Mouse (Mus musculus): Measurements from ENCODE around the gene Cd163l1.

Cd163l1 gene

DNA sequence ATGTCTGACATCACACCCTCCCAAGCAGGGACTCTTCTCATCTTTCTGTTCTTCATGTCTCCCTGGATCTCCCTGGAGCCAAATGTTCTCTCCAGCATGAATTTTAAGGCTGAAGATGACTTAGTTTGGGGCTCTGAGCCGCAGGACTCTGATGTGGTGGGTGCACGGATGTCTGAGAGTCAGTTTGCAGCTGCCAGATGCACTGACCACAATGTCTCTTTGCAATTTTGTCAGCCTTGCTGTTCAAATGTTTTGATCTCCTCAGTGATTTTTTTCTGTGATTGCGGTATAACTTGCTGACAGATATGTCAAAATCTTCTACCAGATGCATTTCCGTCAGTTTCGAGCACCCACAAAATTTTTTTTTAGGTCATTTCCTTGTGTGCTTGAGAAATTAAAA is 4.2 kb upstream of the Cd163l1 start:
- in situ Hi-C loops (cut with MboI; ENCODE audit: unreplicated experiment in 2 of 2), result no loop called here

DNA sequence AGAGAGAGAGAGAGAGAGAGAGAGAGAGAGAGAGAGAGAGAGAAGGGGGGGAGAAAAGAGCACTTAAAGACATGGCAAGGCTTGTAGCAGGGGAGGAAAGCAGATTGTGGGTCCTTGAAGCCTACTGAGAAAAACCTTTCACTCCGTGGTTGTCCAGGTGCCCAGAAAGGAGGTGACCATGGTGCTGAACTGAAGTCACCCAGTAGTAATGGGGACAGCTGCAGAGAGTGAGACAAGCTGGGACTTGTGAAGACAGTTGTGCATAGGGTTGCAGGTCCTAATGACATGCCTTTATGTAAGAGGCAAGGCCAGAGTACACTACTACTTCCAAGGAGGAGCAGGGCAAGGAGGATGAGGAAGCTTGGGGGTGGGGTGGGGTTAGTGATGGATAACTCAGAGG is 1.2 kb downstream of the Cd163l1 start:
- in situ Hi-C loops (cut with MboI; ENCODE audit: unreplicated experiment in 2 of 2), result no loop called here

DNA sequence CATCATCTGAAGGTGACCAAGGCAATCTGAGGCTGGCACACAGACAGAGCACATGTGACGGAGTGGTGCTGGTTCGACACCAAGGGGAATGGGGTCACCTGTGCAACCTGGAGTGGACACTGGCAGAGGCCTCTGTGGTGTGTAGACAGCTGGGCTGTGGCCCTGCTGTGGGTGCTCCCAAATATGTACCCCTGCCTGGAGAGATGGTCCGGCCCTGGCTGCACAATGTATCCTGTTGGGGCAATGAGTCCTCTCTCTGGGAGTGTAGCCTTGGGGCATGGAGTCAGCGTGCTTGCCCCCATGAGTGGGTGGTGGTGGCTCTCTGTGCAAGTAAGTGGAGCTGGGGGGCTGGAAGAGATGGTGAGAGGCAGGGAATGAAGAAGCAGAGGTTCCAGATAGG is 2.3 kb downstream of the Cd163l1 start:
- in situ Hi-C loops (cut with MboI; ENCODE audit: unreplicated experiment in 2 of 2), result no loop called here

DNA sequence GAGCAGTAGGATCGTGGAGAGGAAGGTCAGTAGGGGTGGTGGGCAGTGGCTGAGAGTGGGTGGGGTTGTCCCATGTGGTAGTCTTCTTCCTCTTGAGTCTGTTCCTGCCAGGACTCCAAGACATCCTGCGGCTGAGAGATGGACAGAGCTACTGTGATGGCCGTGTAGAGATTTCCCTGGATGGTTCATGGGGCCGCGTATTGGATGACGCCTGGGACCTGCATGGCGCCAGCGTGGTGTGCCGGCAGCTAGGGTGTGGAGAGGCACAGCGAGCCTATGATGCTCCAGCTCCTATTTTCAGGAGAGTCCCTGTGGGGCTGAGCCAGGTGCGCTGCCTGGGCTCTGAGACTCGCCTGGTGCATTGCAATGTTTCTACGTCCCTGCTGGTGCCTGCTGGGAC is 6.1 kb downstream of the Cd163l1 start:
- in situ Hi-C loops (cut with MboI; ENCODE audit: unreplicated experiment in 2 of 2), result no loop called here

DNA sequence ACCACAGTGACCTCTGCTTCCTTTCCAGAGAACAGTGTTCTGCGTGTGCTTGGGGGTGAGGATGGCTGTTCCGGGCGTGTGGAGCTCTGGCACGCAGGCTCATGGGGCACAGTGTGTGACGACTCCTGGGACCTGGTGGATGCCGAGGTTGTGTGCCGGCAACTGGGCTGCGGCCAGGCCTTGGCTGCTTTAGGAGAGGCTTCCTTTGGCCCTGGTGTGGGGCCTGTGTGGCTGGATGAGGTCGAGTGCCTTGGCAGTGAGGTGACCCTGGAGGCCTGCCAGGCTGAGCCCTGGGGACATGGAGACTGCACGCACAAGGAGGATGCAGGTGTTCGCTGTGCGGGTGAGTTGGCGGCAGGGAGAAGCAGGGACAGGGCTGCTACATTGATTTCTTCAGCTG is 10.4 kb downstream of the Cd163l1 start:
- in situ Hi-C loops (cut with MboI; ENCODE audit: unreplicated experiment in 2 of 2), result no loop called here

DNA sequence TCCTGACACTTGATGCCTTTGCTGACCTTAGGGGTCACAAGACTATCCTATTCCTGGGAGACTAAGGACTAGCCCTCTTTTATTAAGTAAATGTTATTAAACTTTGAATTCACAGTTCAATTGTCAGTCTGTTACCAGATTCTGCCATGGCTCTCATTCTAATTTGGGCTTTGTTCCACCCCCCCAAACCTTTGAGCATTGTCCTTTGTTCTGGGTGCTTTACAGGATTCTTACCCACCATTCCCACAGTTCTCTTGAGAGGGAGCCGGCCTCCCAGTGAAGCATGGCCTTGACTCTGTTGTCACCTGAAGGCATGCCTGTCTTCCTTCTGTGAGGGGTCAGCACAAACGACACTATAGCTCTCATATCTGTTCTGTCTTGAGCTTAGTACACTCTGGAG is 13.0 kb downstream of the Cd163l1 start:
- in situ Hi-C loops (cut with MboI; ENCODE audit: unreplicated experiment in 2 of 2), result no loop called here

DNA sequence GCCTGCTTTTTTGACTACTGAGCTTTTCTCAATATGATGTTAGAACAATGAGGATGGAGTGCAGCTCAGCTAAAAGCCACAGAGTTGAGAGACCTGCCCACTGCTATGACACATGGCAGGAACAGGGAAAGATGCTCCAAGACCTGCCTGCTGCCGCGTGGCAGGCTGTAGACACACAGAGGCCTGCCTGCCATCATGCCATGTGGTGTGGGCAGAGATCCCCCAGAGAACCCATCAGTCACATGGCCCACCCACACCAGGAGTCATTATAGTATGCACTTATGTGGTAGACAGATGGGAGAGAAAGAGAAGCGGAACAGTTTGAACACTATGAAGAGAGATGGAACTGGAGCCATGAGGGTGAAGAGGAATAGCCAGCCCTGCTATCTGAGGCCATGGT is 15.6 kb downstream of the Cd163l1 start:
- in situ Hi-C loops (cut with MboI; ENCODE audit: unreplicated experiment in 2 of 2), result no loop called here

DNA sequence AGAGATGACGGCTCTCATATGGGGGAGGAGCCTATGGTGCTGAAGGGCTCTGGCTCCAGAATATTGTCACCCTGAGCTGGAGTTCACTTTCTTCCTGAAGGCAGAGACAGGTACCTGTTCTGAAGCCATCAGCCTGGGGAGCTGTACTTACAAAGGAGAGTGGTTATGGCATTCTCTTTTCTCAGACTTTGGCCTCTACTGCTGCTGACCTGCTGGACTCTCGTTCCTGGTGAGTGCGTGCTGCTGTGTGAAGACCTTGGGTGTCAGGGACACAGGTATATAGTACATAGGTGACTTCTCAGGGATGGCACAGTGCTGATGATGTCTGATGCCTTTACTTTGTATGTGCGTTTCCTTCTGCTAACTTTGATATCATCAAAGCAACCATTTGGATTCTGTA is 29.1 kb downstream of the Cd163l1 start, which contains the start of gene 5830411N06Rik:
5830411N06Rik (plus strand) TSS at position 69 of the 400 bp plus-strand sequence.
- in situ Hi-C loops (cut with MboI; ENCODE audit: unreplicated experiment in 2 of 2), result no loop called here

DNA sequence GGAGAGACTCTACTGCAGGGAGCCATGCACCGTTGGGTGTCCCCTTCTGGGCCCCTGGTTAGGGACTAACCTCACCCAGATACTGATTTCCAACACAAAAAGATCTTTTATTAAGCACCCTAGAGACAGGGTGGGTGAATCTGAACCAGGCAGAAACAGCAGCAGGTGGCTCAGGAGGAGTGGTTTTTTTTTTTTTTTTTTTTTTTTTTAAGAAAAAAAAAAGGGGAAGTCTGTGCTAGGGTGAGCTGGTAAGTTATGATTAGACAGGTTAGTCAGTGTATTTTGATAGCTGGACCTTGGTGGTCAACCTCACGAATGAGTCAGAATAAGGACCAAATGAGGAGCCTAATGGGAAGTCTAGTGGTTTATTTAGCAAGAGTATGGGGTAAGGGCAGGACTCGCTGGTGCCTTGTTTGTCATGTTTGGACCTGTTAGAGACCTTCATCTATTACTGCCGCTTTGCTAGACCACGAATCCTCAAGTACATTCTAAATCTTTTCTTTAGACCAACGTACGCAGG is 35.8 kb downstream of the Cd163l1 start:
- in situ Hi-C loops (cut with MboI; ENCODE audit: unreplicated experiment in 2 of 2), result no loop called here

Data from v-Abl transformed pro-B cells (cell line).